Mouse (Mus musculus) layer of hippocampus, adult 2 months (tissue): ENCODE data around the gene Btbd9. TPM values are rescaled to one million over a fixed set of nuclear protein-coding genes. Genes with fewer than 3 reads are reported as not detected.

Experiments
- DNase-seq, 2 experiments: peaks; one replicate each; pipeline ENCODE4 v3.0.0; 2022; ENCODE audit warnings: low spot score in 2 of 2
- H3K27ac ChIP-seq: fragments of 200-600 bp; 2 replicates; pipeline ENCODE4 v1.8.1; 2022
- H3K4me3 ChIP-seq: fragments of 200-600 bp; 2 replicates; pipeline ENCODE4 v1.8.1; 2022; ENCODE audit warnings: mild to moderate bottlenecking
- CTCF ChIP-seq: fragments of 200-600 bp; conservative IDR thresholded peaks from 2 replicates; pipeline ENCODE4 v1.8.1; 2022; ENCODE audit warnings: antibody characterized with exemption, mild to moderate bottlenecking, moderate library complexity
- total RNA-seq, 2 experiments: library from RNA; stranded (reverse); gene quantifications; 2 replicates each; pipeline ENCODE4 v1.2.3; 2021

Btbd9 gene
- total RNA-seq, 2 experiments from 2014 or later: 168 to 187 TPM

DNA sequence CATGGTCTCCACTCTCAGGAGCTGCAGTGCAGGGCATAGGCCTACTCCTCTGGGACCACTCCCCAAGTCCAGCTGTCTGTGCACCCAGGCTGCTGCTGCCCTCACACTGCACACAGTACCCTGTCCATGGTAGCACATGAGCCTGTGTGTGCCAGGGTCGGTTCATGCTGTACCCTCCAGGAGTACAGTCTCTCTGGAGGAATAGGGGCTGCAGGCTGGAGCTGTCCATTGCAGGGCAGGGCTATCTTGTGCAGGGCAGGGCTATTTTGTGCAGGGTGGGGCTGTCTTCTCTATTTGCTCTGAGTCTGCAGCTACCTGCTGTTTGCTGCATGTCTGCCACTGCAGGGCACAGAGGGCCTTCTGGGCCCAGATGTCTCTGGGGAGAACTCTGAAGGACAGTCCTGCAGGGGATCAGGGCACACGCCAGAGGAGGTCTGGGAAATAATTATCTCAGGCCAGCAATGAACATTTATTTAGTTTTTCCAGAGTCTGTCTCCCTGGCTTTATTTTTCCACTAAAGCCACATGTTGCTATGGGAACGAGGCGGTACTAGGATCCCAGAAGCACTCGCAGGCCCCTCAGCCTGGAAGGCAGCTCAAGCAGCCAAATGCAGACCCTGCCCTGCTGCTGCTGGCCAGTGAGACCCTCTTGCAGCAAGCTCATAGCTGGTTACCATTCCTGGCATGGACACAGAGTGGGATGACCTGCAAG, 351.1 kb downstream of the Btbd9 start:
- peak overlapping the region; percentile 62 for H3K27ac ChIP-seq
- TF ChIP-seq CTCF: no peak
- DNase-seq: no peak
- no peak overlapping the region for H3K4me3 ChIP-seq

DNA sequence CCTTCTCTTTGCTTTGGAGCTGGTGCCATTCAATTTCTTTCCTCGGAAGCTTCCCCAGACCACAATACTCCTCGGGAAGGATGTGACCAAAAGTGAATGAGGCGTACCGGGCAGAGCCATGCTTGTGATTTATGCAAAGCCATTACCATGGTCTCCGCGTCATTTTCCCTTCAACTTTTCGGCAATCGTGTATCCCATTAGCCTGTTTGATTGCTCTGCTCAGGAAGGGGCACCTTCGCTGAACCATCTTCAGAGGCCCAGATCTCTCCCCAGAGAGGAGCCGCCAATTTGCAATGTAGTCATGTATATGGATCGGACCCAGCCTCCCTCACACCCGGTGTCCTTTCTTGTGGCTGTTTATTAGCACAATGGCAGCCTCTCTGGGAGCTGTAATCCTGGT, 353.5 kb downstream of the Btbd9 start:
- H3K27ac ChIP-seq: no peak overlapping the region; the same call in 1 of the 2 replicates
- no peak for DNase-seq
- H3K4me3 ChIP-seq: no peak overlapping the region
- TF ChIP-seq CTCF: no peak

DNA sequence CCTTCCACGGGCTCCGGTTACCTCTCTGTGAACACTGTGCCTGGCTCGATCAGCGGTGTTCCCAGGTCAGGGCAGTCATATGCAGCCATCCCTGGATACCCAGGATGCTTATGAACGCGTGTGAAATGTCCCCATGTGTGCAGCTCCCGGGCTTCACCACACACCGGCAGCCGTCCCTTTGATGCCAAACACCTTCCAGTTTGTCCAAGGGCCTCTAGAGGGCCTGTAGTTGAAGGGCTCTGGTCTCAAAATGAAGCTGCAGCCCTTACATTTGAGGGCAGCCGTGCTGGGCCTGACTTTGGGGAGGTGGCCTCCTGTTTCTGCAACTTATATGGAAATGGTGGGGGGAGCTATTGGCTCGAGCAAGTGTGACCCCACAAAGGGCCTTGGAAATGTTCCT, 353.9 kb downstream of the Btbd9 start:
- TF ChIP-seq CTCF: peak; percentile 44
- Histone ChIP-seq H3K27ac (no peak overlapping the region), H3K4me3 (no peak overlapping the region)
- no peak for DNase-seq

DNA sequence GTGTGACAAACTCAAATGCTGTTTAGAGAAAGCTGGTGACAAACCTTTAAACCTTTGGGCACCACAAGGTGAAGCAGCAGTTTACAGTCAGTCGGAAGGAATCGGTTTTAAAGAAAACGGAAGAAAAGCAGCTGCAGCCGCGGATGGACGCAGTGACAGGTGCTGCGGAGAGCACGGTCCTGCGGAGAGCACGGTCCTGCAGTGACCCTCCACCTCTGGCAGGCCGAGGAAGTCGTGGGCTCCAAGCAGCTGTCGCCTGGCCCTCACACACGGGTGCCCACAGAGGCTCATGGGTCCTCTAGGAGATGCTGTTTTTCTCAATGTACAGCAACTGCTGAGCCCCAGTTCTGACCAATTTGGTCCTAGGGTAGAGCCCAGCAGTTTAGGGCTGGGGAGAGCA, 354.6 kb downstream of the Btbd9 start:
- TF ChIP-seq CTCF: no peak
- no peak overlapping the region for H3K4me3 ChIP-seq

DNA sequence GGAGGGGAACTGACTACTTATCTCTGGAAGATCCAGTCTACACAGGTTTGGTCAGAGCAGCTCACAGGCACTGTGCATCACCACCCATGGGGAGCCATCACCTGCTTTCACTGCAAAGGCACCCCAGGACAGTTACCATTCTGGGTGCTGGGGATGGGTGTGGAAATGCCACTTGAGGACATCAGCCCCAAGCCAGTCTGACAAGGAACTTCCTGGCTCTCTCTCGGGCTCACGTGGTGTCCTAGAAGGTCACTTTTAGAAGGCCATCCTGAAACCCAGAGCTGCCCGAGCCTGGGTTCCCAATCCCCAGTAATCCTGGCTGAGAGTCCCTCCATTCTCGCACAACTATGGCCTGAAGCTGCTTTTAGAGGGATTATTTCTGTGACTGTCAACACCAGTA, 360.5 kb downstream of the Btbd9 start:
- no peak overlapping the region for H3K4me3 ChIP-seq
- no peak for TF ChIP-seq CTCF
- peak overlapping the region; percentile 82 for H3K27ac ChIP-seq
- DNase-seq: no peak

More for the DNA sequence above, 354.6 kb downstream of the Btbd9 start:
- H3K27ac ChIP-seq: no peak overlapping the region
- no peak for DNase-seq

DNA sequence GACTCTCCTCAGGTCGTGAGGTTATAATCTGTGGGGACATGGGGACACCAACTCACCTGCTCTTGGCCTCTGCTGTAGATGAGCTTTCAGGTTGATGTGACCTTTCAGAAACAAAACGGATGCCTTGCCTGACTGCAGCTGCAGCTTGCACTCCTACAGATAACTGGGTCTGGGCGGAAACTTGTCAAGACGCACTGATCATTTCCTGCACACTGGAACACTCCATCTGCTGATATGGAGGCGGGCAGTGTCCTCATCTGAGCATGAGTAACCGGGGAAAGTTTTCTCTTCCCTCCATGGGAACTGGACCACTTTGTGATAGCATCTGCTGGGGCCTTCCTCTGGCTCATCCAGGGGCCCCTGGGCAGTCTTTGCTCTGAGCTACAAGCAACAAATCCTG, 361.9 kb downstream of the Btbd9 start:
- Histone ChIP-seq H3K27ac (peak overlapping the region; percentile 82), H3K4me3 (no peak overlapping the region)
- no peak for TF ChIP-seq CTCF
- DNase-seq: peak; percentile 62 to 83

DNA sequence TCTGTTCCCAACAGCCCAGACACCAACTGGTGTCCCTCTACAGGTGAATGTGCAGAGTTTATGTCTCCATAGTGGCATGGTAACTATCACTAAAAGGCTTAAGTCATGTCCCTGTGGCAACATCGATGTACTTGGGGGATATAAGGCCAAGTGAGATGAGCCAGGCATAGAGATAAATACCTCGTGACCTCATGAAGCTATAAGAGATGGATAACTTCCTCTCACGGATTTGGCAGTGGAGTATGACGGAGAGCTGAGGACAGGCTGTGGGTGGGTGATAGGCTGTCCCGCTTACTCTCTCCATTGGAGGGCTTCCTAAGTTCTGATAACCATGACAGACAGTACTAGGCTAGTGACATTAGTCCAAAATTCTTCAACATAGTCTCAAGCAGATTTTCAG, 362.9 kb downstream of the Btbd9 start:
- TF ChIP-seq CTCF: no peak
- Histone ChIP-seq H3K4me3 (no peak overlapping the region), H3K27ac (peak overlapping the region; percentile 82)
- no peak for DNase-seq

DNA sequence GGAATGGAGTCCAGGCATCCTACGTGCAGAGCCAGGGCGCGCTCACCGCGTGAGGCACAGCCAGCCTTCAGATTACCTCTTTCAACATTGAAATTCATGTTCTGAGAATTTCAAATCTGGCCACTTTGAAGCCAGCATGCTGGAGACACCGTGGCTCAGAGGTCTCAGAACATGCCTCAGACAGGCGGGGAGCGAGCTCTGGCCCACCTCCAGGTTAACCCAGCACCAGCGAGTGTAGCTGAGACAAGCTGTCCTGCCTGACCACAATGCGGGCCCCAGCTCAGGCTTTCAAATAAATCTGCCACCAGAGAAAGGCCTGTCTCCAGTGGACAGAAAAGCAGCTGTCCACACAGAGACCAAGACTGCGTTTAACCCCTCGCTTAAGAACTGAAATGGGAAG, 363.6 kb downstream of the Btbd9 start:
- TF ChIP-seq CTCF: no peak
- Histone ChIP-seq H3K27ac (peak overlapping the region; percentile 82), H3K4me3 (no peak overlapping the region)
- no peak for DNase-seq

DNA sequence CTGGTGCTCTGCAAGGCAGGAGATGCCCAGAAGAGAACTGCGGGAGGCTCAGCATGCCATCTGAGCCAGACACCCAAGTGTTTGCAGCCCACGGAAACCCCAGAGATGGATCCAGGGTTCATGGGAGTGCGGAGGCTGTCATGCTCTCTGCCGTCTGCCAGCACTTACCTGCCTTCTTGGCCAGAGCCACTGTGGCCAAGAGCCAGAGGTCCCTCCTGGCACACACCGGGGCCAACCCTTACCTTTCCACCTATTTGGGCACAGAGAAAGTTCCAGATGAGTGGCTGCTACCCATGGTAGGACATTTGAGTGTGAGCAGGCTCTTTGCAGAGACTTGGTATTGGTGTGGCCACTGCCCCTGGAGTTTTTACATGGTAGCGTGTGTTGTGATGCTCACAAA, 365.4 kb downstream of the Btbd9 start:
- H3K27ac ChIP-seq: peak overlapping the region; percentile 46
- no peak for TF ChIP-seq CTCF
- DNase-seq: no peak
- H3K4me3 ChIP-seq: no peak overlapping the region

DNA sequence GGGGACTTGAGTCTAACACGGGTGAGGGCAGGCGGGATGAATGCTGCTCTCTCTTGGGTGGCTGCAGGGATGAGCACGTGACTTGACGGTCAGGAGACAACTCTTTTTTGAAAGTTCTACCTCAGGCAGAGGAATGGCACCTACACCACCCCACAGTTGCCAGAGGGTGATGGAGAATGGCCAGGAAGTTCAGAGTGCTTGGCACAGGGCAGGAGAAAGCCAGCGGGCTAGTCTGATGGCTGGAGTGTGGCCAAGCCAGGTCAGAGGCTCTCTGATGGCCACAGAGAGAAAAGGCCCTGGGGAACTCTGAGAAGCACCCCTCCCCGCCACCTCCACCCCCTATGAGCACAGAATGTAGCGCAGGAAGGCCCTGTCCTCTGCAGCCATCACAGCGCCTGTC, 366.0 kb downstream of the Btbd9 start:
- DNase-seq: no peak
- no peak for TF ChIP-seq CTCF

DNA sequence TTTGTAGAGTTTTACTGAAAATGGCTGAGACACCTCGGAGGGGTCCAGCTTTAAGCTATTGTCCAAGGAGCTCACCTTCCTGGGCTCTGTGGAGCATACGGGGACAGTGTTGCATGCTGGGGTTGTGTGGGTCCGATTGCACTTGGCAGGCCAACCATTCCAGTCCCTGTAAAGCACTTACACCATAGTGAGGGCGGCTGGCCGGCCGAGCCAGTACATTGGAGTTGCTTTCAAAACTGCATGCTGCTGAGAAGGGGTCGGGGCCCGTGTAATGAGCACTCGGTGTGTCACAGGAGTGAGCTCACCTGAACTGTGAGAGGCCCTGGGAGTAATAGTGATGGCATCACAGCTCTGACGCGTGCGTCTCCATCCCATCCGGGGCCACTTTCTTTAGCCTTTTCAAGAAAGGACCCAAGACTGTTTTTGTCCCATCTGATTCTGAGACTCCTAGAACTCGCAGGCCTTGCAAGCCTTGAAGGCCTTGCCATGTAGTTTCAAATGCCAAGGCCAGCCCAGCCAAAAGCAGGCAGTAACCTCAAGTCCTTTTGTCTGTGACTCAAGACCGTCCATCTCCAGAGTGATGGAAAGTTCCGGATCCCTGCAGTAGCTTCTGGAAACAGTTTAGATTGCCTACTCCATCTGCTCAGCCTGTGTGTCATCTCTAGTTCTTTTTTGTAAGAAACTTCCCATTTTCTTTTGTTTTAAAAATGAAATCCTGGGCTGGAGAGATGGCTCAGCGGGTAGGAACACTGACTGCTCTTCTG, 371.0 kb downstream of the Btbd9 start:
- Histone ChIP-seq H3K27ac (peak overlapping the region; percentile 90), H3K4me3 (no peak overlapping the region)
- DNase-seq: no peak
- no peak for TF ChIP-seq CTCF

More for the DNA sequence above, 366.0 kb downstream of the Btbd9 start:
- H3K4me3 ChIP-seq: no peak overlapping the region
- H3K27ac ChIP-seq: peak overlapping the region; percentile 46

DNA sequence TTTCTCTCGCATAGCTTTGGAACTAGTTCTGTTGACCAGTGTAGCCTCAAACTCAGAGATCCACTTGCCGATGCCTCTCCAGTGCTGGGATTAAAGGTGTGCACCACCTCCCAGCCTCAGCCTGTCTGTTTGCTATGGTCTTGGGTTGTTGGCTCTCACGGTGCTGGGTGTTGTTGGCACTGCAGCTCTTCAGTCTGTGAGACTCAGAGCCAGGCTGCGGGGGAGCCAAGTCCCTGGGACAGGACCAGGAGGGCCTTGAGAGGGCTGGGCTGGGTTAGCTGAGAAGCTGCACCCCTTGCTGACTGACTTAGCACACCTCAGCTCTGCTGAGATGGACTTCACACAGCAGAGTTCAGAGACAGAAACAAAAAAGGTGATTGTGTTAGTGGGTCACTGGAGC, 376.0 kb downstream of the Btbd9 start:
- no peak overlapping the region for H3K4me3 ChIP-seq
- TF ChIP-seq CTCF: no peak

DNA sequence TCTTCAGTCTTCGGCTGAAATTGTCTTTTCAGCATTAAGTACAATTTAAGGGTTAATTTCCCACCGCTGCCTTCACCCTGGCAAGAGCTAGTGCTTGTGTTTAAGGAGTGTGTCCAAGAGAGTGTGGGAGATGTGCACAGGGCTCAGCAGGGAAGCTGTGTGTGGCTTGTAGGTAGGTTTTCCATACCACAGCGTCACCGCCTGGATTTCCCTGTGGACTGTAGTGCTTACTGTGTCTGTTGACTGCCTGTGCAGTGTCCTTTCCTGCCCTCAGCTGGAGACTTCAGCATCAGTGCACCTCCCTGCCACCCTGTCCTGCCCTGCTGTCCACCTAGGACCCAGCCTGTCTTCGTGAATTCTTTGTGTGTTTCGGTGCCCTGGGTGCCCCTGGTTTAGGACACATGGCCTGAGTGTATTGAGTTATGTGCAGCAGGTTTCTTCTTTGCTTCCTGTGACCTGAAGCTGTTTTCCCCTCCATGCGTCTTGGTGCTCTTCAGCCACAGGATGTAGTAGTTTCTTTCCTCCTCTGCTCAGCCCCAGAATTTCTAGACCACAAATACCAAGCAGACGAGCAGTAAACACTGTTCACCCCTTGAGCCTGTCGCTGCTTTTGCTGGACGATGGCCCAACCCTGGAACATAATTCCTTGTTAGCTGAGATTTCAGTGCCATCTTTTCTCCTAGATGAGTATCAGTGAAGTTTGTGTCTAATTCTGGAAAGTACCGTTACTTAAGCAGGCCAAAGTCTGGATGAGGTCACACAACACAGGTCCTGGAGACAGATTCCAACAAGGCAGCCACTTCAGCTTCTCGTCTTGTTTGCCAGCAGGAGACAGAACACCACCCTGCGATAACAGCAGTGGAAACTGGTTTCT, 376.7 kb downstream of the Btbd9 start:
- TF ChIP-seq CTCF: peak; percentile 14; the same call in 1 of the 2 replicates
- DNase-seq: no peak
- H3K27ac ChIP-seq: peak overlapping the region; percentile 90
- H3K4me3 ChIP-seq: no peak overlapping the region

More for the DNA sequence above, 376.0 kb downstream of the Btbd9 start:
- DNase-seq: no peak
- peak overlapping the region; percentile 90 for H3K27ac ChIP-seq
